Mouse (Mus musculus) forebrain, embryonic 11.5 days (tissue): ENCODE measurements at regions not wholly inside any gene's neighbourhood (a gene's known extent, or its start where the extent isn't known, plus 50 kb on each side); places are given as distances from the start of the nearest gene placed in this dataset.

ENCODE experiments used
- ATAC-seq: fragments of 200-750 bp; cut with Nextera tagmentation; replicated peaks from 2 replicates; pipeline ENCODE4 v1.8.0; 2017; ENCODE audit warnings: moderate TSS enrichment; ENCODE audit not compliant: low FRiP score
- DNase-seq: peaks from one replicate; pipeline ENCODE4 v3.0.0-alpha.2; 2017; ENCODE audit warnings: low spot score
- H3K27ac ChIP-seq: fragments of 300-500 bp; sonication (generic); 2 replicates; pipeline ENCODE4 v1.5.1; 2014; ENCODE audit warnings: low read depth, low read length
- H3K27me3 ChIP-seq: fragments of 300-500 bp; sonication (generic); 2 replicates; pipeline ENCODE4 v1.6.1; 2014; ENCODE audit warnings: mild to moderate bottlenecking, low read length, mixed read lengths; ENCODE audit not compliant: control insufficient read depth, insufficient read depth
- H3K36me3 ChIP-seq: fragments of 300-500 bp; sonication (generic); 2 replicates; pipeline ENCODE4 v1.6.1; 2014; ENCODE audit warnings: mild to moderate bottlenecking, low read length, moderate library complexity, mixed read lengths; ENCODE audit not compliant: control insufficient read depth, insufficient read depth
- H3K4me1 ChIP-seq: fragments of 300-500 bp; sonication (generic); replicated peaks from 2 replicates; pipeline ENCODE4 v1.6.1; 2014; ENCODE audit warnings: low read length, mixed read lengths; ENCODE audit not compliant: control insufficient read depth, insufficient read depth
- H3K4me2 ChIP-seq: fragments of 300-500 bp; sonication (generic); 2 replicates; pipeline ENCODE4 v1.6.1; 2014; ENCODE audit warnings: low read depth, mild to moderate bottlenecking, low read length, moderate library complexity, mixed read lengths; ENCODE audit not compliant: severe bottlenecking
- H3K4me3 ChIP-seq: fragments of 300-500 bp; sonication (generic); 2 replicates; pipeline ENCODE4 v1.5.1; 2014; ENCODE audit warnings: low read depth, low read length
- H3K9ac ChIP-seq: fragments of 300-500 bp; sonication (generic); 2 replicates; pipeline ENCODE4 v1.6.1; 2014; ENCODE audit warnings: low read length
- H3K9me3 ChIP-seq: fragments of 300-500 bp; sonication (generic); 2 replicates; pipeline ENCODE4 v1.6.1; 2016; ENCODE audit warnings: low read length, mixed read lengths; ENCODE audit not compliant: control insufficient read depth
- WGBS: fragments of 180-500 bp; shearing (Covaris S2); extraction: QIAGEN DNeasy Blood & Tissue Kit; methylation state at CpG from one replicate; pipeline ENCODE4 v1.1.7; 2014; 5-methylcytosine and 5-hydroxymethylcytosine counted together

DNA sequence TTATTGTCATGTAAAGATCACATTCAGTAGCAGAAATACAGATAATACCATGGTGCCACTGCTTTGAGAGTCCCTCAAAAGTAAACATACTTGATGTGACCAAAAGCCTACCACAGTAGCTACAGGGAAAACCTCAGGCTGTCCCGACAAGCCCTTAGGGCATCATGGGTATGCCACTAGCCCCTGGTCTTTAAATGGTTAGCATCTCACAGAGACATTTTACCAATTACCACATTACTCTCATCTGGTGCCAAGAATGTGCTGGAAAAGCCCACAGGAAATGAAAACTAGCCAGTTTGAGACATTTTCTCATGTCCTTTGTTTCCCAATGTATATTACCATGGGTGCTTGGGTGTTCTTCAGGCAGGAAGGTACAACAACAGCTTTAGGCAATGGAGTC lies 439.3 kb upstream of the Pappa start:
- 83% methylated on average over 1 of the region's 1 CpGs for WGBS
- Histone ChIP-seq H3K9me3 (no peaks in the 10 kb centered on the region), H3K27me3 (no peaks in the 10 kb centered on the region), H3K4me1 (no peaks in the 10 kb centered on the region), H3K4me3 (no peak overlapping the region), H3K36me3 (no peaks in the 10 kb centered on the region), H3K9ac (no peak overlapping the region), H3K4me2 (no peak overlapping the region), H3K27ac (no peak overlapping the region)
- no peak for DNase-seq
- no peak for ATAC-seq

- ATAC-seq (no peak), DNase-seq (no peak)
- Histone ChIP-seq H3K27ac (no peak overlapping the region), H3K27me3 (no peaks in the 10 kb centered on the region), H3K9me3 (no peaks in the 10 kb centered on the region), H3K9ac (no peak overlapping the region), H3K36me3 (no peaks in the 10 kb centered on the region), H3K4me1 (no peaks in the 10 kb centered on the region), H3K4me2 (no peak overlapping the region), H3K4me3 (no peak overlapping the region)
- 63% methylated on average over 1 of the region's 1 CpGs for WGBS
Measured at GRCm38 (mm10) chr4:64696134-64696533, 427.8 kb upstream of the Pappa start.

DNA sequence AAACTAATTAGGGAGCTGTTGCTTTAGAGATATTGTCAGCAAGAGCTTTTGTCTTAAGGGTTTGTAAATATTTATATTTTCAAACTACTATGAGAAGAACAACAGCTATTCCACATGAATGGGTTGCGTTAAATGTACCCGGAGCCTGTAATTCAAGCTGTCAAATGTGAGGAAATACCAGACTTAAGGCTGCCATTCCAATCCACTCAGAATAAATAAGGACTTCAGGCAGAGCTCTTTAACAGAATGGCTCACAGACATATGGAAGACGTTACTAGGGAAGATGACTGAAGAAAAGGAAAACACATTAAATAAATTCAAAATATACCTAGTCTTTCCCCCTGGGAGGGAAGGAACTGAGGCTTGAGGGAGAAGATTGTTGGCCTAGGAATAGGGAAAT lies 400.7 kb upstream of the Pappa start:
- Histone ChIP-seq H3K4me2 (no peak overlapping the region), H3K4me3 (no peak overlapping the region), H3K27ac (no peak overlapping the region), H3K9me3 (no peaks in the 10 kb centered on the region), H3K36me3 (no peaks in the 10 kb centered on the region), H3K27me3 (no peaks in the 10 kb centered on the region), H3K9ac (no peak overlapping the region), H3K4me1 (no peaks in the 10 kb centered on the region)
- no peak for ATAC-seq
- 60% methylated on average over 3 of the region's 3 CpGs for WGBS
- no peak for DNase-seq

DNA sequence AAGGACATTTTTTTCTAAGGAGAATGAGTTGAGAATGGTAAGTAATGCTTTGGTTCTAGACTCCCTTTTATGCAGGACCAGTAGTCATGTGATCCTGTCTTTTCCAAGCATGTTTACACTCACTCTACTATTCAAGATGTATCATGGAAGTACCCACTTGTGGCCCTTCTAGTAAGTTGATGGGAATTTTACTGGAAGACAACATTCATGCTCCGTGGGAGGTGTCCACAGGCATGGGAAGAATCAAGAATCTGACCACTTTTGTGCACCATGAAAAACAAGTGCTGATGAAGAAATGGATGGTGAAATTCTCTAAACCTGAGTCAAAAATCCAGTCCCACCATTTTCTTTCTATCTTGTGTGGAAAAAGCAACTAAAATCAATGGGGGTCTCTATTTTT lies 399.1 kb upstream of the Pappa start:
- ATAC-seq (no peak), DNase-seq (no peak)
- H3K4me1 ChIP-seq, result no peaks in the 10 kb centered on the region
- H3K27me3 ChIP-seq, result no peaks in the 10 kb centered on the region
- no peak overlapping the region for H3K9ac ChIP-seq
- H3K4me2 ChIP-seq, result no peak overlapping the region
- no peak overlapping the region for H3K4me3 ChIP-seq
- no peak overlapping the region for H3K27ac ChIP-seq
- H3K36me3 ChIP-seq, result no peaks in the 10 kb centered on the region
- WGBS, result 78% methylated on average over 1 of the region's 1 CpGs
- H3K9me3 ChIP-seq, result no peaks in the 10 kb centered on the region

- ATAC-seq (no peak), DNase-seq (no peak)
- no peak overlapping the region for H3K4me3 ChIP-seq
- no peaks in the 10 kb centered on the region for H3K27me3 ChIP-seq
- no peak overlapping the region for H3K27ac ChIP-seq
- no peaks in the 10 kb centered on the region for H3K4me1 ChIP-seq
- H3K36me3 ChIP-seq, result no peaks in the 10 kb centered on the region
- H3K9ac ChIP-seq, result no peak overlapping the region
- H3K4me2 ChIP-seq, result no peak overlapping the region
- no peaks in the 10 kb centered on the region for H3K9me3 ChIP-seq
- WGBS, result 69% methylated on average over 4 of the region's 4 CpGs
Measured at GRCm38 (mm10) chr4:64755986-64756385, 368.0 kb upstream of the Pappa start.

DNA sequence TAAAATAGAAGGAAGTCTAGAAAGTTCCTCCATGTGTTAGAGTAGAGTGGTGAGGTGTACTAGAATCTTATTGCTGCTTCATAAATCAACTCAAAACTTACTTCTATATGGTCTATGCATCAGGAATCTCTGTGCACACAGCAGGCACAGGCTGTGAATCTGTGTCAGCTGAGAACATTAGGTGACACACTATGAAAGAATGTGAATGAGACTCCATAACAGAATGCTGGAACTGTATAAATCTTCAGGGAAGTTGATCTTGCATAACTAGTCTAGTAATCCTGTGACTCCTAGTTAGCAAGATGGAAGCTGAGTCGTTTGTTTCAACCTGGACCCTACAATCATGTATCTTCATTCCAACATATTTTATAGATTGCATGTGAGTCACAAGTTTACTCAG lies 355.4 kb upstream of the Pappa start:
- H3K9ac ChIP-seq, result no peak overlapping the region
- no peak for DNase-seq
- H3K27ac ChIP-seq, result no peak overlapping the region
- H3K27me3 ChIP-seq, result no peaks in the 10 kb centered on the region
- no peak overlapping the region for H3K4me2 ChIP-seq
- no peak overlapping the region for H3K4me3 ChIP-seq
- H3K36me3 ChIP-seq, result no peaks in the 10 kb centered on the region
- ATAC-seq, result no peak
- WGBS, result 62% methylated on average over 1 of the region's 1 CpGs
- no peaks in the 10 kb centered on the region for H3K4me1 ChIP-seq
- H3K9me3 ChIP-seq, result no peaks in the 10 kb centered on the region

DNA sequence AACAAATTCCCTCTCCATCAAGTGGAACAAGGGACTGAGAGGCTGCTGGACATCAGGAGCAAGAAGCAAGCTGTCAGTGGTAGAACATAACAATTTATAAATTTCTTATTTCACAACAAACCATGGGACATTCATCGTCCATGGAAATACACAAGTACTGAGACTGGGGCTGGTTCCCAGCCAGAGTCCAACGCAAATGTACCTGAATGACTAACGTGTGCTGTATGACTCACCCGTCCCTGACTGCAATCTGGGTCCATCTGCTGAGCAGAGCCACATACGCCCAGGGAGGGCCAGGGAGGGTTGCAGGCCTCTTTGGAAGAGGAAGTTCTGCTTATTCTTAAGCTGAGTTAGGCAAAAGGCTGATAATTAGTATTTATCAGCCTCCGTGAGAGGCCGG lies 320.1 kb upstream of the Pappa start:
- no peaks in the 10 kb centered on the region for H3K4me1 ChIP-seq
- H3K36me3 ChIP-seq, result no peaks in the 10 kb centered on the region
- no peaks in the 10 kb centered on the region for H3K9me3 ChIP-seq
- no peak overlapping the region for H3K27ac ChIP-seq
- WGBS, result 93% methylated on average over 7 of the region's 7 CpGs
- H3K27me3 ChIP-seq, result no peaks in the 10 kb centered on the region
- H3K9ac ChIP-seq, result no peak overlapping the region
- H3K4me2 ChIP-seq, result no peak overlapping the region
- no peak overlapping the region for H3K4me3 ChIP-seq
- no peak for ATAC-seq
- DNase-seq, result no peak

DNA sequence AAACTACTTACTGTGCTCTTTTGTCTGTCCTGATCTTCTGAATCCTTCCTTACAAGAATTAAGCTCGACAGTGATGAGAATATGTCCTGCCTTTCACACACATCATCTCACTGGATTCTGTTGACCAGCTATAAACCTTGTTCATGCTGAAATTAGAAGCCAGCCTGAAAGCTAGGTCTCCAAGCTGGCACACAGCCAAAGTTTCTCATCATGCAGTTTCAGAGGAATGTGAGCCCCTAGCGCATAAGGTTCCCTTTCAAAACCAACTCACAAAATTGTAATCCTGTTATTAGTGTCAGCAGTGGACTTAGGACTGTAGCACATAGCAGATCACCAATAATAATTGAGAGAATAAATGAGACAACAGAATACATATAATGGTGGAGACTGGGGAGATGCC lies 319.0 kb upstream of the Pappa start:
- WGBS, result 77% methylated on average over 2 of the region's 2 CpGs
- Histone ChIP-seq H3K27me3 (no peaks in the 10 kb centered on the region), H3K4me2 (no peak overlapping the region), H3K27ac (no peak overlapping the region), H3K36me3 (no peaks in the 10 kb centered on the region), H3K9ac (no peak overlapping the region), H3K4me1 (no peaks in the 10 kb centered on the region), H3K4me3 (no peak overlapping the region), H3K9me3 (no peaks in the 10 kb centered on the region)
- DNase-seq, result no peak
- ATAC-seq, result no peak

- Histone ChIP-seq H3K9me3 (no peaks in the 10 kb centered on the region), H3K4me1 (no peaks in the 10 kb centered on the region), H3K27me3 (no peaks in the 10 kb centered on the region), H3K9ac (no peak overlapping the region), H3K4me2 (no peak overlapping the region), H3K27ac (no peak overlapping the region), H3K4me3 (no peak overlapping the region), H3K36me3 (no peaks in the 10 kb centered on the region)
- no peak for ATAC-seq
- DNase-seq, result no peak
- WGBS, result 76% methylated on average over 1 of the region's 1 CpGs
Measured at GRCm38 (mm10) chr4:64807148-64807547, 316.8 kb upstream of the Pappa start.
